Mouse (Mus musculus): ENCODE data around the gene Ankrd31.

- TF ChIP-seq POLR2A (IDR thresholded peaks at IDR 0.05; ENCODE audit: borderline replicate concordance, extremely low read depth, low read depth, low read length), result no peak
- no peak for TF ChIP-seq CTCF (IDR thresholded peaks at IDR 0.05; ENCODE audit: insufficient read depth, low read length)
Measured at GRCm38 (mm10) chr13:96709269-96710233, 38.5 kb upstream of the Ankrd31 start.

All from lung, adult 2 months (tissue).